Mouse (Mus musculus) liver, adult 2 months (tissue): ENCODE results near the gene Pigv.

Experiments used
- CTCF ChIP-seq: fragments of 200-500 bp; IDR thresholded peaks from 2 replicates; pipeline ENCODE4 v1.5.1; 2011; ENCODE audit warnings: low read depth, low read length, control low read depth
- POLR2A ChIP-seq: fragments of 200-500 bp; IDR thresholded peaks from 2 replicates; pipeline ENCODE4 v1.6.1; 2011; ENCODE audit warnings: low read length, control low read depth; ENCODE audit not compliant: insufficient read depth; ENCODE audit errors: extremely low read depth

- no peak for TF ChIP-seq CTCF
- TF ChIP-seq POLR2A = no peak
Measured at GRCm38 (mm10) chr4:133626621-133627020, 45.8 kb downstream of the Pigv start.
